Mouse (Mus musculus) kidney, embryonic 15.5 days (tissue): ENCODE data around the gene H2-T23. TPM values are rescaled to one million over a fixed set of nuclear protein-coding genes. Genes with fewer than 3 reads are reported as not detected.

ENCODE experiments used
- ATAC-seq: fragments of 200-750 bp; cut with Nextera tagmentation; replicated peaks from 2 replicates; pipeline ENCODE4 v1.8.0; 2017; ENCODE audit warnings: moderate TSS enrichment; ENCODE audit not compliant: low FRiP score
- H3K27ac ChIP-seq: fragments of 300-500 bp; sonication (generic); 2 replicates; pipeline ENCODE4 v1.5.1; 2015; ENCODE audit warnings: mild to moderate bottlenecking, inconsistent platforms
- H3K27me3 ChIP-seq: fragments of 300-500 bp; sonication (generic); 2 replicates; pipeline ENCODE4 v1.6.1; 2015; ENCODE audit warnings: inconsistent platforms
- H3K36me3 ChIP-seq: fragments of 300-500 bp; sonication (generic); 2 replicates; pipeline ENCODE4 v1.6.1; 2015; ENCODE audit warnings: inconsistent platforms
- H3K4me1 ChIP-seq: fragments of 300-500 bp; sonication (generic); 2 replicates; pipeline ENCODE4 v1.6.1; 2015; ENCODE audit warnings: inconsistent platforms
- H3K4me2 ChIP-seq: fragments of 300-500 bp; sonication (generic); 2 replicates; pipeline ENCODE4 v1.6.1; 2015; ENCODE audit warnings: moderate library complexity, mild to moderate bottlenecking, inconsistent platforms
- H3K4me3 ChIP-seq: fragments of 300-500 bp; sonication (generic); replicated peaks from 2 replicates; pipeline ENCODE4 v1.5.1; 2015; ENCODE audit warnings: mild to moderate bottlenecking, inconsistent platforms
- H3K9ac ChIP-seq: fragments of 300-500 bp; sonication (generic); 2 replicates; pipeline ENCODE4 v1.6.1; 2015; ENCODE audit warnings: mild to moderate bottlenecking, inconsistent platforms
- H3K9me3 ChIP-seq: fragments of 300-500 bp; sonication (generic); replicated peaks from 2 replicates; pipeline ENCODE4 v1.6.1; 2016; ENCODE audit warnings: inconsistent platforms
- WGBS: fragments of 180-500 bp; shearing (Covaris S2); methylation state at CpG from one replicate; pipeline ENCODE4 v1.1.7; 2015; ENCODE audit warnings: mixed read lengths; 5-methylcytosine and 5-hydroxymethylcytosine counted together
- polyA plus RNA-seq: library from polyadenylated mRNA; unstranded; fragments of >200 nt; fragmentation: Nextera tagmentation; extraction: Ambion mirVana; gene quantifications from 2 replicates; pipeline ENCODE4 v1.2.1, GENCODE M21; 2015

Gene H2-T23
- polyA plus RNA-seq, 1 experiment from 2014 or later: 4.3 TPM

DNA sequence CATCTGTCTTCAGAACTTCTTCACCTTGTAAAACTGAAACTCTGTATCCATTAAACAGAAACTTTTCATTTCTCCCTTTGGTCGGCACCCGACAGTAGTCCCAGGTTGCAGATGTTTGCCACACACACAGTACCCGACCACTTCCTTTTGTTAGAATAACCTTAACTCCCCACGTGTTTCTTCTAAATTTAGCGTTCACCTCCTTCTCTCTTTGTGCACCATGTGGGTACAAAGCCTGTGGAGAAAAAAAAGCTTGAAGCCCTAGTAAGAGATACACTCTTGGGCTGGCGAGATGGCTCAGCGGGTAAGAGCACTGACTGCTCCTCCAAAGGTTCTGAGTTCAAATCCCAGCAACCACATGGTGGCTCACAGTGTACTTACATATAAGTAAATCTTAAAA lies 33.3 kb downstream of the H2-T23 start:
- Histone ChIP-seq H3K9ac (no peak overlapping the region), H3K9me3 (no peaks in the 10 kb centered on the region), H3K27ac (no peak overlapping the region), H3K4me2 (no peak overlapping the region), H3K4me1 (peaks cover 25% of the 10 kb centered on the region), H3K4me3 (no peak overlapping the region), H3K36me3 (no peaks in the 10 kb centered on the region), H3K27me3 (no peaks in the 10 kb centered on the region)
- 90% methylated on average over 7 of the region's 7 CpGs for WGBS
- no peak for ATAC-seq

GRCm38 (mm10) chr17:35998545-35999305 lies 33.9 kb downstream of the H2-T23 start:
- WGBS: 84% methylated on average over 6 of the region's 6 CpGs
- no peak overlapping the region for H3K4me2 ChIP-seq
- no peak for ATAC-seq
- no peak overlapping the region for H3K9ac ChIP-seq
- no peaks in the 10 kb centered on the region for H3K36me3 ChIP-seq
- no peak overlapping the region for H3K4me3 ChIP-seq
- H3K4me1 ChIP-seq: peaks cover 25% of the 10 kb centered on the region
- H3K27ac ChIP-seq: no peak overlapping the region
- no peaks in the 10 kb centered on the region for H3K27me3 ChIP-seq
- H3K9me3 ChIP-seq: no peaks in the 10 kb centered on the region

GRCm38 (mm10) chr17:35997713-35998510 lies 34.7 kb downstream of the H2-T23 start:
- no peak for ATAC-seq

GRCm38 (mm10) chr17:35996949-35997348 lies 35.7 kb downstream of the H2-T23 start:
- Histone ChIP-seq H3K27me3 (no peaks in the 10 kb centered on the region), H3K27ac (no peak overlapping the region), H3K36me3 (no peaks in the 10 kb centered on the region), H3K4me3 (no peak overlapping the region), H3K9ac (no peak overlapping the region), H3K9me3 (no peaks in the 10 kb centered on the region), H3K4me1 (peaks cover 30% of the 10 kb centered on the region), H3K4me2 (no peak overlapping the region)
- ATAC-seq: peak; percentile 67
- 3% methylated on average over 11 of the region's 11 CpGs for WGBS

More at GRCm38 (mm10) chr17:35997713-35998510, 34.7 kb downstream of the H2-T23 start:
- no peaks in the 10 kb centered on the region for H3K9me3 ChIP-seq
- H3K4me2 ChIP-seq: no peak overlapping the region
- H3K4me1 ChIP-seq: peaks cover 30% of the 10 kb centered on the region
- no peaks in the 10 kb centered on the region for H3K27me3 ChIP-seq
- WGBS: 54% methylated on average over 12 of the region's 12 CpGs
- H3K9ac ChIP-seq: no peak overlapping the region
- H3K27ac ChIP-seq: no peak overlapping the region
- no peaks in the 10 kb centered on the region for H3K36me3 ChIP-seq
- no peak overlapping the region for H3K4me3 ChIP-seq

DNA sequence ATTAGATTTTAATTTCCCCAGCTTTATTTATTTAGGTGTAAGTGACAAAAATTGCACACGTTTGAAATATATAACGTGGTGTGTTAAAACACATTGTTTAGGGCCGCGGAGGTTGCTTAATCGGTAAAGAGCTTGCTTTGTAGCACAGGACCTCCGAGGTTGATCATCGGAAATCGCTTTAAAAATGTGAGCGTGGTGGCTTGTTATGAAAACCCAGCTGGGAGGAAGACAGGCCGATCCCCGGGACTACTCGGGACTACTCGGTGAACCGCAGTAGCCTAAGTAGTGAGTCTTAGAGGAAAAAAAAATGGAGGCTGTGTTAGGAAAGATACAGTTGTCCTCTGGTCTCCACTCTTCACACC lies 37.8 kb downstream of the H2-T23 start:
- no peak for ATAC-seq
- Histone ChIP-seq H3K9ac (peak overlapping the region; percentile 66), H3K4me3 (peak overlapping the region; percentile 58), H3K36me3 (peaks cover 2% of the 10 kb centered on the region), H3K27me3 (no peaks in the 10 kb centered on the region), H3K27ac (peak overlapping the region; percentile 51), H3K4me2 (peak overlapping the region; percentile 71), H3K4me1 (peaks cover 30% of the 10 kb centered on the region), H3K9me3 (no peaks in the 10 kb centered on the region)
- WGBS: 1% methylated on average over 14 of the region's 14 CpGs

- Histone ChIP-seq H3K9ac (peak overlapping the region; percentile 66), H3K27ac (peak overlapping the region; percentile 61), H3K36me3 (peaks cover 7% of the 10 kb centered on the region), H3K9me3 (no peaks in the 10 kb centered on the region), H3K27me3 (no peaks in the 10 kb centered on the region), H3K4me2 (peak overlapping the region; percentile 71), H3K4me1 (peaks cover 30% of the 10 kb centered on the region), H3K4me3 (peak overlapping the region; percentile 58)
- WGBS: 4% methylated on average over 31 of the region's 31 CpGs
- peak; percentile 59 for ATAC-seq
Observed at GRCm38 (mm10) chr17:35994175-35994878, 38.3 kb downstream of the H2-T23 start.

DNA sequence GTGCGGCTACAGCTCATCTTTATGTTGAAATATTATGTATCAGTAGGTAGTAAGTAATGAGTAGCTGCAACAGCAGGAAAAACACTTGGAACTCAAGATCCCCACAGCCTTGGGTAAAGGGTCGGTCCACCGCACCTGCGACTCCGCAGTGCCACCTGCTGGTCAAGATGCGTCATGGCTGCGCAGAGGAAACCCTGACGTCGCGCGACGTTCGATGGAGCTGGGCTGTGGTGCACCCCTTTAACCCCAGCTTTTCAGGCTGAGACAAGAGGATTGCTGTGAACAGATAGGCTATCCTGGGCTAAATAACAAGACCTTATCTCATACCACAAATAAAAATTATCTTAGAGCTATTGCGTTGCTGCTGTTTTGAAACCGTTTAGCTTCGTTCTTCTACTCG lies 39.0 kb downstream of the H2-T23 start:
- Histone ChIP-seq H3K27ac (no peak overlapping the region), H3K4me3 (peak overlapping the region; percentile 58), H3K4me2 (peak overlapping the region; percentile 71), H3K36me3 (peaks cover 13% of the 10 kb centered on the region), H3K27me3 (no peaks in the 10 kb centered on the region), H3K4me1 (peaks cover 30% of the 10 kb centered on the region), H3K9me3 (no peaks in the 10 kb centered on the region), H3K9ac (no peak overlapping the region)
- peak; percentile 72 for ATAC-seq
- WGBS: 7% methylated on average over 17 of the region's 17 CpGs

DNA sequence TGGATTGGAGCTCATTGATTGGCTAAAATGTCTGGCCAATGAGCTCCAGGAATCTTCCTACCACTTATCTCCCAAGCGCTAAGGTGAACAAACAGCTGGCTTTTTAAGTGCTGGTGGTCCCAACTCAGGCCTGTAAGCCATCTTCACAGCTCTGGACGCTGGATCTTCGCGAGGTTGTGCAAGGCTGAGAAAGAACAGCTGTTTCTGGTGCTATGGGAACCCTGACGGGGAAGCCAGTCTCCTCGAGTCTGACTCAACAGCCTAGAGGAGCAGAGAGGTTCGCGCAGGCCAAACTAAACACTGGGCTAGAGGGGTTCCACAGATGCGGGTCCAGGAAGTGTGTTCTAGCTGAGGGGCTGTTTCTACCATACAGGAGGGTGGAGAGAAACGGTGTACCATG lies 40.9 kb downstream of the H2-T23 start:
- no peak overlapping the region for H3K4me2 ChIP-seq
- H3K36me3 ChIP-seq: peaks cover 32% of the 10 kb centered on the region
- H3K9ac ChIP-seq: no peak overlapping the region
- no peak overlapping the region for H3K4me3 ChIP-seq
- 29% methylated on average over 10 of the region's 10 CpGs for WGBS
- no peak overlapping the region for H3K27ac ChIP-seq
- H3K27me3 ChIP-seq: no peaks in the 10 kb centered on the region
- ATAC-seq: no peak
- H3K9me3 ChIP-seq: no peaks in the 10 kb centered on the region
- peaks cover 21% of the 10 kb centered on the region for H3K4me1 ChIP-seq

- 93% methylated on average over 9 of the region's 9 CpGs for WGBS
- H3K4me2 ChIP-seq: no peak overlapping the region
- peaks cover 18% of the 10 kb centered on the region for H3K4me1 ChIP-seq
Observed at GRCm38 (mm10) chr17:35981776-35982175, 50.9 kb downstream of the H2-T23 start.

GRCm38 (mm10) chr17:35980363-35980754 lies 52.3 kb downstream of the H2-T23 start:
- peak overlapping the region; percentile 86 for H3K9ac ChIP-seq
- peak overlapping the region; percentile 78 for H3K4me3 ChIP-seq
- H3K36me3 ChIP-seq: peaks cover 49% of the 10 kb centered on the region
- WGBS: under 1% methylated on average over 28 of the region's 29 CpGs
- peak; percentile 44 for ATAC-seq
- peak overlapping the region; percentile 71 for H3K4me2 ChIP-seq
- peak overlapping the region; percentile 96 for H3K27ac ChIP-seq
- no peaks in the 10 kb centered on the region for H3K27me3 ChIP-seq
- peaks cover 18% of the 10 kb centered on the region for H3K4me1 ChIP-seq
- H3K9me3 ChIP-seq: no peaks in the 10 kb centered on the region

More at GRCm38 (mm10) chr17:35981776-35982175, 50.9 kb downstream of the H2-T23 start:
- no peak overlapping the region for H3K4me3 ChIP-seq
- H3K9me3 ChIP-seq: no peaks in the 10 kb centered on the region
- H3K9ac ChIP-seq: no peak overlapping the region
- ATAC-seq: no peak
- H3K27ac ChIP-seq: no peak overlapping the region
- H3K27me3 ChIP-seq: no peaks in the 10 kb centered on the region
- peaks cover 48% of the 10 kb centered on the region for H3K36me3 ChIP-seq
